Mouse (Mus musculus) CD8-positive naive resting alpha-beta T cell, adult 2 months (primary cell): ENCODE data around the gene Sema4a.

Experiments used
- DNase-seq, 2 experiments: peaks; one replicate each; pipeline ENCODE4 v3.0.0; 2022; ENCODE audit warnings: low read depth in 2 of 2, low spot score in 2 of 2

The Sema4a gene

DNA sequence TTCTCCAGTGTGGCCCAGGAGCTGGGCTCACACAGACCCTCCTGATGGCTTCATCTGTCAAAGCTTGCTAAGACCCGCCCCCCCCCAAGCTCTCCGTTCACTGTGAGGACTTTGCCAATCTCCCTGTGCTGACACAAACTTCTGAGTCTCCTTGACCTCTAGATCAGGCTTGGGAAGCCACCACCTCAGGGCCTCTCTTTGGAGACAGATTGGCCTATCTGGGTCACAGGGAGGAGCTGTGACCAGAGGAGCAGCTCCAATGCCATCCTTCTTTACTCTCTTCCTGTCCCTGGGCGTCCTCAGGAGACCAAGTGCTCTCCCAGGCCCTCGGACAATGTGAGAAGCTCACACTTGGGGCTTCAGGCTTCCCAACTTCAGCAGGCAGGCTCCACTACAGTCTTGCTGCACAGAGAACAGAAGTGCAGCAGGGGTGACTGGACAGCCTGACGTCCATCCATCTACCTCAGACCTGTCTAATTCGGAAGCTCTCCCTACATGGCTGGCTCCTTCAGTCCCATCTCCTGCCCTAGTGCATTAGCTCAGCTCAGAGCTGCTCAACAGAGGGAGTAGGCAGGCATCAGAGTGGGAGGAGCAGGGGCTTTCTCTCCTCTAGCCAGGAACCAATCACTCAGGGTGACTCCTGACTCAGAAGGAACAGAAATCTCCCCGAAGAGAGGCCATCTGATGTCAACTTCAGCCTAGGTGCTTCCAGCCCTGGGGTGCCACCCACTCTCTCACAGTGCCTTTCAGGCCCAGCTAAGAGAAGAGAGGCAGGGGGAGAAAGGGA, 4.0 kb downstream of the Sema4a start:
- DNase-seq: no peak

DNA sequence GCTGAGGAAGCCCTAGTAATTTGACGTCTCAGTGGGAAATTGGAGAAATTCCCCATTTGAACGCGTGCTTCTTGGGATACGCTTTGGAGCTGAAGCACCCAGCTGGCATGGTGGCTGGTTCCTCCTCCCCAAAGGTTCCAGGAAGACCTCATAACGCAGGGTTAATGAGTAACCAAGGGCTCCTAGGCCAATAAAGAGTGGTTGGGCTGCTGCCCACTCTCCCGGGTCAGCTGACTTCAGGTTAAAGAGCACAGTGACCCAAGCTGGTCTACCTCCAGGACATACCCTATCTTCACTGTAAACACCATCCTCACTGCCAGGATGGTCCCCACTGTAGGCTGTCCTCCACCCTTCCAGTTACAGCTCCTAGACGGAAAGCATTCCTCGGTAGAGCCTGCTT, 4.7 kb downstream of the Sema4a start:
- no peak for DNase-seq

DNA sequence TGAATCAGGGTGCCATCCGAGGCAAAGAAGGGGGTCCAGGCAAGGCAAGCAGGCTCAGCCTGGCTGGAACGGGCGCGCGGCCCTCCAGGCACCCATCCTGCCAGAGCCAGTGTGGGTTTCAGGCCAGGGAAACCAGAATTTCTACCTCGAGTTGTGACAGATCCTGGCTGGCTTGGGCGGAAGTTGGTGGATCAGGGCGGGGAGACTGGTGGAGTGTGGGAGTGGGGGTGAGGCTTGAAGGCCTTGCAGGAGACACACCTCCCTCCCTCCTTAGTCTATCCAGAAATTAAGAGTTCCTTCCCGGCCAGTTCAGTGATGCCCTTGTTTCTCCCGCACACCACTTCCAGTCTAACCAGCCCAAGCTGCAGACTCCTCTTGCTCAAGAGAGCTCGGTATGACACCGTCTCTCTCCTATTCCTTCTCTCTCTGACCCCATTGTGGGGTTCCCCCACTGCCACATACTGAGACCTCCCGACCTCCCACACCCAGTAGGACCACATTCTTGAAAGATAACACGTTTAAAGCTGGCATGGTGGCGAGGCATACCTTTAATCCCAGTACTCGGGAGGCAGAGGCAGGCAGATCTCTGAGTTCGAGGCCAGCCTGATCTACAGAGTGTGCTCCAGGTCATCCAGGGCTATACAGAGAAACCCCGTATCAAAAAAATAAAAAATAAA, 5.3 kb downstream of the Sema4a start:
- no peak for DNase-seq

DNA sequence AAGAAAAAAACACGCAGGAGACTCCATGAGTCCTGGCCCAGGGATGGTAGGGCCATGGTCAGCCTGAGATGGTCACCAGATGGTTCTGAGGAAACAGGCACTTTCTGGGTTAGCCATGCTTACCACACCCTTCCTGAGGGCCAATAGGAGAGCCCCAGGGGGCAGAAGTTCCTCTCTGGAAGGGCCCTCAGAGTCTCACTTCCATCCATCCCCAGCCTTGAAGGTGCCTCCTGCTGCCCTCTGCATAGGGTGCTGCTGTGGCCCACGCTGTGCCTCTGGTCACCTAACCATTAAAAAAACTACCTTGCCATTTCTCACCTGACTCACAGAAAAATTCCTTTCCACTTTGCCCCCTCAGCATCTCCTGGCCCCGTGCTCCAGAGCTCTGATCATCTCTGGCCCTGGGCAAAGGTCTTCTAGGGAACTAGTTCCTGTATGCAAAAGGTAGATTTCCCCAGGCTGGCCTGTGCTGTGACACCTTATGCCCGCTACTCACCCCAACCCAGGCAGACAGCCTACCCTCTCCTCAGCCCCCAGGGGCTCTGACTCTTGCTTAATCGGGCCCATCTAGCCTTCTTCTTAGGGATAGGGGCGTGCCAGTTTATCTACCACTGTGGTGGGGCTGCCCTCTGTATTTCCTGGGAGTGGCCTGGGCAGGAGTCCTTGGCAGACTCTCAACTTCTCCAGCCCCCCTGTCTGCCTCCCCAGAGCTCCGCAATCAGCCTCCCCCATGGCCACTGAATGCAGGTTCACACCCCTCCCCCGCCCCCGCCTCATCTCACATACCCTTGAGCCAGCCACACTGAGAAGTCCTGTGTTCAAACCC, 6.0 kb downstream of the Sema4a start:
- no peak for DNase-seq

DNA sequence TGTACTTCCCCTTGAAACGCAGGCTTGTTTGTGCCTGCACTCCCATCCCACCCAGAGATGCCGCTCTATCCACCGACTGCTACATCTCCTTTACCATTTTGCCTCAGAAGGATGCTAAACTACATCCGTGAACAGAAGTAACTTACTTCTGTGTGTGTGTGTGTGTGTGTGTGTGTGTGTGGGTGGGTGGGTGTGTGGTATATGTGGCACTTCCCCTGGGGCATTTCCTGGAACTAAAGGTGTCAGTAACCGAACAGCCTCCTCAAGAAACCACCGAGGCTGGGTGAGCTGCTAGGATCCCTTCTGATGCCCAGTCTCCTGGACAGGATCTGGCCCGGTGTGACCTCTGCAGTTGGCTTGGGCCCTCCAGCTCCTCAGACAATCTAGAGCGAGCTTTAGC, 7.0 kb downstream of the Sema4a start:
- peak; percentile 57 to 72 for DNase-seq

DNA sequence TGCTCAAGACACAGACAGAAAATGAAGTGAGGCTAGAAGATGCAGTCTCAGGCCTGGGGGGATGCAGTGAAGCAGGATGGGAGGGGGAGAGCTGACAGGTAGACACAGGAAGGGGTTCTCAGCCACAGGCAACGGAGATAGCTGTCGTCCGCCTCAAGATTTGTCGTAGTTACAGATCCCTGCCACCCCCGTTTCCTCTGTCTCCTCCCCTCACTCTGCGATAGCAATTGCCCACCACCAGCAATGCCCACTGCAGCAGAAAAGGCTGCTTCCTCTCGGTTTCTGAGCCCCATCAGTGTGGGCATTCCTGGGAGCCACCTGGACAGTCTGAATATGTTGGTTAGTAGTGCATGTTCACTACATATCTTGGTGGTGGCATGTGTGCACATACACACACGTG, 7.6 kb downstream of the Sema4a start:
- peak; percentile 26 to 41 for DNase-seq

DNA sequence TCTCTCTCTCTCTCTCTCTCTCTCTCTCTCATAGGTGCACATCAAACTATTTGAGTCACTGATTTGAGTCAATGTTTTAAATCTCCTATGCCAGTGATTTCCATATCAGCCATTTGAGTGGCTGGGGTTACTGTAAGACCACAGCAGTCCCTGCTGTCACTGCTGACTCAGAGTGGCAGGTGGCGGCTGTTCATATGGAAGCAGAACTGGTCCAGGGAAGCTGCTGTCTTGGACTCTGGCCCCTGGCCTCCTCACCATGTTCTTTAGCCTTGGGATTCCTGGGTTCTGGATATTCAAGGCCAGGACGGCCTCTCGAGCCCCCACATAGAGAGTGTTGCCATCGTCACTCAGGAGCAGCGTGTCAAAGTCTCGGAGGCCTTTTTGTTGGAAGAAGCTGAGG, 8.3 kb downstream of the Sema4a start:
- DNase-seq: no peak

DNA sequence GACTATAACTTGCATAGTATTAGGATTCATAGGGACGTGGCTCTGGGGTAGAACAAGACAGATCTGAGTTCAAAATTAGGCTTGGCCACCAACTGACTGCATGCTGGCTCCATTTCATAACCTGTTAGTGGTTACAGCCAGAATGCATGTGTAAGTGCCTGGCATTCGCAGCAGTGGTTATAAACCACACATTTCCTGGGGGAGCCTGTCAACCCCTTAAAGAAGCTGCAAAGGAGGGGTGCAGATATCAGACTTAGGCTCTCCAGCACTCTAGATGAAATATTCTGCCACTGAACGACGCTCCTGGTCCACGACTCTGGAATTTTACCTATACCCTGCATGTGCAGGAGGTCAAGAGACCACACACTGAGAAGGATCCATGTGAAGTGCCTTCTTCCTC, 8.7 kb downstream of the Sema4a start:
- peak; percentile 29 to 43 for DNase-seq

DNA sequence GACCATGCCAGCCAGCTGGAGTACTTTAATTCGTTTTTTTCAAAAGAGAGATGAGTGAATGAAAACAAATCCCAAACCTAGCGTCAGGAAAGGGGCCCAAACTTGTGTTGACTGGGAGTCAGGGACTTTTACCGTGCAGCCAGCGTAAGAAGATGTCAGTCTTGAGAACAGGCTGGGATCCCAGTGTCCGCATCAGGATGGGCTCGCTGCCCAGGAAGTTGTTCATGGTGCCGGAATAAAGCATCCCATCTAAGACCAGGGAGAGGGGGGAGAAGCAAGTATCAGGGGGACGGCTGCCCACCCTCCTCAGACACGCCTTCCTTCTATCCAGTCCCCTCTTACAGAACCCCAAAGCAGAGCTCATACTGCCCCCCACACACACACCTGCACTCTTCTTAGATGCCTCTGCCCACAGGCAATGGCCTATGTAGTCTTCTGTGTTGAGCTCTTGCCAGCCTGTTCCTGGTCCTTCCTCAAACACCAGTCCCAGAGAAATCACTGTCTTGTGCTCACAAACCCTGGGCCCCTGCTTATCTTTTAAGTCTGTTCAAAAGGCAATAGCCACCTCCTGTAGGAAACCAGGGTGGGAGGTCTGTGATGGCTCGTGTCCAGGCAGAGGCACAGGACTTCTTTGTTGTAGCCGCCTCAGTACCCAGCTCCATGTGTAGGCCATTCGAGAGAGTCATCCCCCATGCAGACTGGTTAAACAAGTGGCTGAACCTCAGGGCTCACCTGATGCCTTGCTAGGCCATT, 10.4 kb downstream of the Sema4a start:
- no peak for DNase-seq

DNA sequence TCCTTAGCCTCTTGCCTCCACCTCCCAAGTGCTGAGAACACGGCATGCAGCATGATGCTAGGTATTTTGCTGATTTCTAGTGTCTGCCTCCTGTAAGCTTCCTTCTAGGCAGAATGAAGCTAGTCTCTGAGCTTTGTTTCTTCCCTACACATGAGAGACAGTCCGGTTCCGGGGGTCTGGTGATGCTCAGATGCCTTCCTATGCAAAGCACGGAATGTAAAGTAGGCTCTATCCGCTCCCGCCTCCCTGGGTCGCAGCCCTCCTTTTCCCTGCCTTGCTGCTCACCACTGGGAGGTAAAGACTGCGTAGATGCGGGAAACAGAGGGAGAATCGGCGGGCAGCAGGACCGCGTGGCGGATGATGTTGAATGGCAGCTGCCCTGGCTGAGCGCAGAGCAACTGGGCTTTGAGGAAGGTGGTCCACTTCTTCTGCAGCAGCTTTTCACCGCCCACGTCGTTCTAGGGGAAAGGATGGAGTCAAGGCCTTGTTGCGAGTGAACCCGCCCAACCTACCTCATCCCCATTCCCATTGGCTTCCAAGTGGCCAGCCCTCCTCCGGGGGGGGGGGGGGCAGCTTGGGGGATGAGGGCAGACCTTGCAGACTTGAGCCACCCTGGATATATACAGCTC, 11.5 kb downstream of the Sema4a start:
- no peak for DNase-seq

DNA sequence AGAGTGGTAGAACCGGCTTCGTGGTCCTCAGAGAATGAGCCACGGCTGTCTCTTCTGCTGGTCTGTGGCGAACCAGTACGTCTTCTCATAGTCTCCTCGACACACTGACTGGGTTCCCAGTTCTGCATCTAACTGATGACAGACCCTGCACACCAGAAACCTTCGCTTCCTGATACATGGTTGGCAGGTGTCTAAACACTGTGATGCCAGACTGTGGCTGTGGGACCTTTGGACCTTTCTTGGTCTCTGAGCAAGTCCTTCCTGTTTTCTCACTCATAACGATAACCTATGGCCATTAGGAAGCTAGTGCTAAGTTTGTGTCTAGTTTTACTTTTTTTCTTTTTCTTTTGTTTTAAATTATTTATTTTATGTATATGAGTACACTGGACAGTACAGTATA, 12.5 kb downstream of the Sema4a start:
- DNase-seq: no peak

DNA sequence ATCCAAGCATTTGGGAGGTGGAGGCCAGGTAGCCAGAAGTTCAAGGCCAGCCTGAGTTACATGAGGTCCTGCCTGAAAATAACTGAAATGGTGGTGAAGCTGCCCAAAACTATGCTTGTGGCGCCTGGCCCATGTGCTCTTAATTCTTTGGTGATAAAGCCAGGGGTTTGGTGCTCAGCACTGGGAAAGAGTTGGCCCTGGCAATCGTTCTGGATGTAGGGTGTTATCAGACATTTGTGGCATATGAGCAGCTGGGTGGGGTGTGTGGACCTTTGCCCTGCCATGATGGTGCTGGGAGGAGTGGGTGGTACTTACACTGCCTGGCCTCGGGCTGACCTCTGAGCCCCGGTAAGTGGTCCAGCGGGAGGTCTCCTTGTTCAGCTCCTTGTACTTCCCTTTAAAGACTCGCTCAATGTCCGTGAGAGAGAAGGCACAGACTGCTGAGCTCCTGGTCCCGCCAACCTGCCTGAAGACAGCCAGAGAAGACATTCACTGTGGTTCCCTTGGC, 13.3 kb downstream of the Sema4a start:
- no peak for DNase-seq

DNA sequence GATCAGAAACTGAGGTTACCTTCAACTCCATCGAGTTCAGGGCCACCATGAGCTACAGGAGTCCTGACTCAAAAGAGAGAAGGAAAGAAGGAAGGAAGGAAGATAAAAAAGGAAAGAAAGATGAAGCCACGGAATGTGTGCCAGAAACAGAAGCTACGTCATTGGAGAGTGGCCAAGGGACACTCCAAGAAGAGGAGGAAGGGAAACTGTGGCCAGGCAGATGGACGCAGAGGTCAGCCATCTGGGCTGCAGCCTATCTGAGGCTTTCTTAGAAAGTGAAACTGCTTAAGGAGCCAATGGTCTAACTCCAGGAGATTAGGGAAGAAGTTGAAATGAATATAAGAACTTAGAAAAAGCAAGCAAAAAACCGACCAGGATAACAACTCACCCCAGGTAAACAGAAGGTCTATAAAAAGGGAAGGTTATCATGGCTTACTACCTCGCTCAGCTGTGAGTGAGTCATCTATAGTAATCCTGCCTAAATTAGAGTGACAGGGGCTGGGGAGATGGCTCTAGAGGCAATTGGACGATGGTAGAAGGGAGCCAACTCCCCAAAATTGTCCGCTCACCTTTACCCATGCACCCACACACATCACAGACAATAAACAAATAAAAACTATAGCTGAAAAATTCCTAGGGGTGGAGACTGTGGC, 14.4 kb downstream of the Sema4a start:
- DNase-seq: no peak

DNA sequence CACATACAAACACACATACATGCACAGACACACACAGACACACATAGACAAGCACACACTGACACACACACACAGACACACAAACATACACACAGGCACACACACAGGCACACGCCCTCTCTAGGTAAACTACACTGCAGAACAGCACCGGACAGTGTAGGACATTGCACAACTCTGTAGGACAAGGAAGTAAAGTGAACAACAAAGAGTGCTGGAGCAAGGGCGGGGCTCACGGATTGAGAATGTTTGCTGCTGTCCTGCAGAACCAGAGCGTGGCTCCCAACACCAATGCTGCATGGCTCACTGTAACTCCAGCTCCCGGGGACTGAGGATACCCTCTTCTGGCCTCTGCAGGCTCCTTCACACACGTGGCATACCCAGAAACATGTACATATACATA, 18.1 kb downstream of the Sema4a start:
- no peak for DNase-seq

DNA sequence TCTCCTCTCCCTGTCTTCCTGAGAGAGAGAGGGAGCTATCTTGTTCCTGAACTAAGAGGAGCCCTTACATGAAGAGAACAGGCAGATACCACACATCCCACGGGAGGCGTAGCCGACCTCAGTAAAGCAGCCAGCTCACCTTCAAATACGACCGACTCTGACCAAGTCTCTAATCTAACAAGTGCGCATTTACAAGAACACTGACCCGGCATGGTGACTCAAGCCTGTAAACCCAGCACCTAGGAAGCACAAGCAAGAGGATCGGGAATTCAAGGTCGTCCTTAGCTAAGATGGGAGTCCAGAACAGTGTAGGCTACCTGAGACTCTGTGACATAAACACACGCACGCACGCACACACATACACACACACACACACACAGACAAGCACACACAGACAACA, 18.5 kb downstream of the Sema4a start:
- no peak for DNase-seq

DNA sequence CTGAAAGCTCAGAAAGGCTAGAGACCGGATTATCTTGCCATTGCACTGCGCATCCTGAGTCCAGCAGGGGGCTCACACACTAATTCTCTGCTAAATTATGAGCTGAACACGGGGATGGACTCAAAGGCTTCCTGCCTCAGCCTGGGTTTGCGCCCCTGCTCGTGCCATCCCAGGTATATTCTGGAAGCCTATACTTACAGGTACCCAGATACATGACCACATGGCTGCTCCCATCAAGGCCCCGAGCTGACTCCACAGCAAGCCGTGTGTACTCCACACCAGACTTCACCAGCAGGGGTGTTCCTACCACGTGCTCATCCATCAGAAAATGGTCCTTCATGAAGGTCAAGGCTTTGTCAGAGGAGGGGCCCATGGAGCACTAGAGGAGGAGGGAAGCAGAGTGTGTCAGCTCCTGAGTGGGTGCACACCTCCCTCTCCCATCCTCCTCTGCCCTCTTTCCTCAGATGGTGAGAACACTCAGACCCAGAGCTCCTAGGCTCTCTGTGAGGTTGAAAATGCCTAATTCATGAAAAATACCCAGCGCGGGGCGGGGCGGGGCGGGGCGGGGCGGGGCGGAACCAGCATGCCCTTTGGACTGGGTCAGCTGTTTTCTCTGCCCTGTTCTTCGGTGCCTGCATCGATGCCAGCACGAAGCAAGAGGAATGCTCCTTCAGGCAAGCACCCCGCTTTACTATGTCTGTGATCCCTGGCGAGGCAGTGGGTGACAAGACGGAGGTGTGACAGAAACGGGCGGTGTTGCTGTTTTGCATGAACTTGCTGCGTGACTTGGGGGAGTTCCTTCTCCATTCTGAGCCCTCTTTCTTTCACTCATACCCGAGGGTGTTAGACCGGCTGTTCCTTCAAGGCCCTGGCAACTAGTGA, 20.2 kb downstream of the Sema4a start:
- peak; percentile 25 to 51 for DNase-seq

DNA sequence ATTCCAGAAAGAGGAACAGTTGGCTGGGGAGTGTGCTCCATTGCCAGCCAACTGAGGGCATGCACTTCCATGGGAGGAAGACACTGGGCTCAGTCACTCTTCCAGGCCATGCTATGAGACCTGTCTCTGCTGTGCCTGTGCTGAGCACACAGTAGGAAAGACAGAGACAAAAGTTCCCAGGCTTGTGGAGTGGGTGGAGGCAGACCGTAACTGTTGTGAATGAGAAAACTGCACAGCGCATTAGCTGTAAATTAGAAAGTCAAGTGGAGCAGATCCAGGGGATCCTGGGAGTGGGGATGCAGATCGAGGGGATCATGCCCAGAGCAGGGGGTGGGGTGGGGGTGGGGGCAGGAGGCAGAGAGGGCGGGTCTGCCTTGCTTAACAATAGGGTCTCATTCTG, 21.4 kb downstream of the Sema4a start:
- DNase-seq: no peak

DNA sequence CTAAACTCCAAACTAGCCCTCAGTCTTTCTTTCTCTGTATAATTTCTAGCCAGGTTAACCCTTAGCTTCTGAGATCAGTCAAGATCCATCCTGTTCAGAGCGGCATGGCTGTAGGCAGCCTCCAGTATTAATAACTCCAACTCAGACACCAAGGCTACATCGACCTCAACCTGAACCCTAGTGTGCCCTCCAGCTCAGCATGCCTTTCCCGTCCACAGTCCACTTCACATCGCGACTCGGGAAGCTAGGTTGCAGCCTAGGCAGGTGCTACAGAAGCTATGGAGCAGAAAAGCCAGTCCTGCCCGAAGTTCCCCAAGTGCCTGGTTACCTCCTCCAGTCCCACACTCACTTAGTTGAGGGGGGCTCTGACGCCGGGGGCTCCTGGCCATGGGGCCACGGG, 23.5 kb downstream of the Sema4a start:
- DNase-seq: no peak
